Mouse (Mus musculus): ENCODE data around the gene Crybb1.

DNA sequence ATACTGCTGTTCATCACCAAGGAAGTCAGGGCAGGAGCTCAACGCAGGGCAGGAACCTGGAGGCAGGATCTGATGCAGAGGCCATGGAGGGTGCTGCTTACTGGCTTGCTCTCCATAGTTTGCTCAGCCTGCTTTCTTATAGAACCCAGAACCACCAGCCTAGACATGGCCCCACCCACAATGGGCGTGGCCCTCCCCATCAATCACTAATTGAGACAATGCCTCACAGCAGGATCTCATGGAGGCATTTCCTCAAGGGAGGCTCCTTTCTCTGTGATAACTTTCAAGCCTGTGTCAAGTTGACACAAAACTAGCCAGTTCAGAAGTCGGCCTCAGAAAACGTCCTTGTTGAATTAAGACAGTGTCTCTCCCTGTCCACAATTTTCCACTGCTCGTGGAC lies 19.8 kb upstream of the Crybb1 start:
- no peak for TF ChIP-seq CTCF (IDR thresholded peaks at IDR 0.05; ENCODE audit: low read depth, low read length)
- no peak for TF ChIP-seq POLR2A (IDR thresholded peaks at IDR 0.05; ENCODE audit: insufficient read depth, low read length)
